Mouse (Mus musculus) heart, embryonic 14.5 days (tissue): ENCODE results near the gene Syn3. TPM values are rescaled to one million over a fixed set of nuclear protein-coding genes. Genes with fewer than 3 reads are reported as not detected.
"Not testable (repeated sequence)": the region's sequence is repeated elsewhere in the genome, so short reads cannot be mapped to it uniquely, and the experiment has no call there.

Experiments
- ATAC-seq: fragments of 200-750 bp; cut with Nextera tagmentation; 2 replicates; pipeline ENCODE4 v1.8.0; 2017; ENCODE audit warnings: low read depth, moderate TSS enrichment; ENCODE audit not compliant: insufficient number of reproducible peaks, insufficient read depth, low FRiP score
- H3K27ac ChIP-seq, 2 experiments: fragments of 200-500 bp in 1 of 2; fragments of 300-500 bp in 1 of 2; sonication (generic) in 1 of 2; replicated peaks in 1 of 2; 2 replicates each; pipeline ENCODE4 v1.5.1; 2012 to 2014; ENCODE audit warnings: low read depth in 2 of 2, low read length in 2 of 2, control low read depth in 1 of 2, mild to moderate bottlenecking in 1 of 2, mixed read lengths in 1 of 2; ENCODE audit not compliant: control insufficient read depth in 1 of 2, insufficient read depth in 1 of 2
- H3K27me3 ChIP-seq: fragments of 300-500 bp; sonication (generic); 2 replicates; pipeline ENCODE4 v1.6.1; 2014; ENCODE audit warnings: mild to moderate bottlenecking, low read length, control low read depth; ENCODE audit not compliant: control insufficient read depth, insufficient read depth
- H3K36me3 ChIP-seq: fragments of 300-500 bp; sonication (generic); 2 replicates; pipeline ENCODE4 v1.6.1; 2014; ENCODE audit warnings: mild to moderate bottlenecking, control low read depth, low read length, mixed read lengths; ENCODE audit not compliant: control insufficient read depth, insufficient read depth
- H3K4me1 ChIP-seq, 2 experiments: fragments of 200-500 bp in 1 of 2; fragments of 300-500 bp in 1 of 2; sonication (generic) in 1 of 2; 2 replicates each; pipeline ENCODE4 v1.6.1; 2012 to 2014; ENCODE audit warnings: low read length in 2 of 2, control low read depth in 1 of 2, mixed read lengths in 1 of 2; ENCODE audit not compliant: control insufficient read depth in 2 of 2, insufficient read depth in 2 of 2
- H3K4me2 ChIP-seq: fragments of 300-500 bp; sonication (generic); 2 replicates; pipeline ENCODE4 v1.6.1; 2014; ENCODE audit warnings: mild to moderate bottlenecking, low read length
- H3K4me3 ChIP-seq, 2 experiments: fragments of 200-500 bp in 1 of 2; fragments of 300-500 bp in 1 of 2; sonication (generic) in 1 of 2; 2 replicates each; pipeline ENCODE4 v1.5.1; 2012 to 2014; ENCODE audit warnings: low read length in 2 of 2, mild to moderate bottlenecking in 2 of 2, control low read depth in 1 of 2, low read depth in 1 of 2, moderate library complexity in 1 of 2; ENCODE audit not compliant: control insufficient read depth in 1 of 2, insufficient read depth in 1 of 2
- H3K9ac ChIP-seq: fragments of 300-500 bp; sonication (generic); 2 replicates; pipeline ENCODE4 v1.6.1; 2014; ENCODE audit warnings: mild to moderate bottlenecking, low read length
- H3K9me3 ChIP-seq: fragments of 300-500 bp; sonication (generic); 2 replicates; pipeline ENCODE4 v1.6.1; 2016; ENCODE audit warnings: low read length, control low read depth; ENCODE audit not compliant: control insufficient read depth
- WGBS: fragments of 180-500 bp; shearing (Covaris S2); extraction: QIAGEN DNeasy Blood & Tissue Kit; methylation state at CpG from one replicate; pipeline ENCODE4 v1.1.7; 2014; 5-methylcytosine and 5-hydroxymethylcytosine counted together
- polyA plus RNA-seq: library from polyadenylated mRNA; unstranded; fragments of >200 nt; fragmentation: Nextera tagmentation; extraction: Ambion mirVana; gene quantifications from 2 replicates; pipeline ENCODE4 v1.2.1, GENCODE M21; 2014

Gene Syn3
- polyA plus RNA-seq, 1 experiment from 2014 or later = 1.1 TPM

- H3K4me3 ChIP-seq = no peak overlapping the region
- no peaks in the 10 kb centered on the region for H3K4me1 ChIP-seq
- no peaks in the 10 kb centered on the region for H3K27me3 ChIP-seq
- no peak overlapping the region for H3K27ac ChIP-seq
- H3K4me2 ChIP-seq = no peak overlapping the region
- no peak overlapping the region for H3K9ac ChIP-seq
- WGBS = 83% methylated on average over 6 of the region's 6 CpGs
- no peaks in the 10 kb centered on the region for H3K9me3 ChIP-seq
- ATAC-seq = no peak
- no peaks in the 10 kb centered on the region for H3K36me3 ChIP-seq
Measured at GRCm38 (mm10) chr10:86129046-86129445, 369.6 kb downstream of the Syn3 start.

- Histone ChIP-seq H3K4me2 (no peak overlapping the region), H3K4me1 (no peaks in the 10 kb centered on the region), H3K36me3 (no peaks in the 10 kb centered on the region), H3K27ac (no peak overlapping the region), H3K4me3 (no peak overlapping the region), H3K9ac (no peak overlapping the region), H3K27me3 (no peaks in the 10 kb centered on the region), H3K9me3 (no peaks in the 10 kb centered on the region)
- no peak for ATAC-seq
- 31% methylated on average over 11 of the region's 11 CpGs for WGBS
Measured at GRCm38 (mm10) chr10:86126478-86126877, 372.2 kb downstream of the Syn3 start.

- Histone ChIP-seq H3K4me2 (no peak overlapping the region), H3K27me3 (no peaks in the 10 kb centered on the region)
- ATAC-seq = no peak
Measured at GRCm38 (mm10) chr10:86125421-86125820, 373.3 kb downstream of the Syn3 start.

GRCm38 (mm10) chr10:86124115-86124514, 374.6 kb downstream of the Syn3 start:
- H3K9me3 ChIP-seq = no peaks in the 10 kb centered on the region
- WGBS = 65% methylated on average over 4 of the region's 4 CpGs

More at GRCm38 (mm10) chr10:86125421-86125820, 373.3 kb downstream of the Syn3 start:
- Histone ChIP-seq H3K9me3 (no peaks in the 10 kb centered on the region), H3K4me1 (no peaks in the 10 kb centered on the region), H3K4me3 (no peak overlapping the region), H3K36me3 (no peaks in the 10 kb centered on the region), H3K27ac (no peak overlapping the region), H3K9ac (no peak overlapping the region)
- WGBS = 75% methylated on average over 2 of the region's 2 CpGs

GRCm38 (mm10) chr10:86123224-86123623, 375.5 kb downstream of the Syn3 start:
- 78% methylated on average over 2 of the region's 2 CpGs for WGBS
- no peak overlapping the region for H3K9ac ChIP-seq
- ATAC-seq = no peak
- no peaks in the 10 kb centered on the region for H3K27me3 ChIP-seq
- H3K4me3 ChIP-seq = no peak overlapping the region
- no peaks in the 10 kb centered on the region for H3K36me3 ChIP-seq
- no peak overlapping the region for H3K27ac ChIP-seq
- no peak overlapping the region for H3K4me2 ChIP-seq
- no peaks in the 10 kb centered on the region for H3K4me1 ChIP-seq
- no peaks in the 10 kb centered on the region for H3K9me3 ChIP-seq

More at GRCm38 (mm10) chr10:86124115-86124514, 374.6 kb downstream of the Syn3 start:
- Histone ChIP-seq H3K27me3 (no peaks in the 10 kb centered on the region), H3K9ac (no peak overlapping the region), H3K4me3 (no peak overlapping the region), H3K36me3 (no peaks in the 10 kb centered on the region), H3K27ac (no peak overlapping the region), H3K4me2 (no peak overlapping the region), H3K4me1 (no peaks in the 10 kb centered on the region)
- ATAC-seq = no peak

GRCm38 (mm10) chr10:86122456-86122855, 376.2 kb downstream of the Syn3 start:
- H3K36me3 ChIP-seq, H3K4me2 ChIP-seq, H3K27me3 ChIP-seq, H3K9me3 ChIP-seq, H3K4me1 ChIP-seq, ATAC-seq, H3K4me3 ChIP-seq, H3K27ac ChIP-seq, H3K9ac ChIP-seq: not testable (repeated sequence)
- 92% methylated on average over 10 of the region's 10 CpGs for WGBS

- no peak for ATAC-seq
- H3K4me3 ChIP-seq = no peak overlapping the region
- no peaks in the 10 kb centered on the region for H3K4me1 ChIP-seq
- WGBS = 63% methylated on average over 2 of the region's 2 CpGs
- no peak overlapping the region for H3K4me2 ChIP-seq
- H3K9me3 ChIP-seq = no peaks in the 10 kb centered on the region
- no peaks in the 10 kb centered on the region for H3K27me3 ChIP-seq
- H3K36me3 ChIP-seq = no peaks in the 10 kb centered on the region
- no peak overlapping the region for H3K27ac ChIP-seq
- H3K9ac ChIP-seq = no peak overlapping the region
Measured at GRCm38 (mm10) chr10:86116268-86116667, 382.4 kb downstream of the Syn3 start.

- ATAC-seq = no peak
- 61% methylated on average over 5 of the region's 5 CpGs for WGBS
- H3K4me3 ChIP-seq = no peak overlapping the region
Measured at GRCm38 (mm10) chr10:86114431-86114848, 384.3 kb downstream of the Syn3 start.

More at GRCm38 (mm10) chr10:86114431-86114848, 384.3 kb downstream of the Syn3 start:
- Histone ChIP-seq H3K9me3 (no peaks in the 10 kb centered on the region), H3K36me3 (no peaks in the 10 kb centered on the region), H3K4me1 (no peaks in the 10 kb centered on the region), H3K27me3 (no peaks in the 10 kb centered on the region), H3K27ac (no peak overlapping the region), H3K4me2 (no peak overlapping the region), H3K9ac (no peak overlapping the region)
